Comparison of ENCODE assay signal across 8 mouse cellular contexts in genomic region chr1:78657021-78657629, GRCm38 (mm10). TPM values are rescaled to one million over a fixed set of nuclear protein-coding genes. Genes with fewer than 3 reads are reported as not detected.
DNase-seq lines count a peak whose midpoint lies in the region; ATAC-seq and TF ChIP-seq lines count a peak whose summit lies in the region.

No protein-coding gene starts in this region.

- intact Hi-C loops in gastrocnemius, postnatal 36 days (cut with DNase I) = loop anchor here (5.0 kb wide), 1 partner anchor 120 kb away; no protein-coding TSS in a partner anchor

- WGBS in hindbrain, embryonic 13.5 days = 27% methylated on average over 21 of the region's 22 CpGs
- WGBS in midbrain, embryonic 14.5 days = 29% methylated on average over 22 of the region's 22 CpGs

- TF ChIP-seq POLR2A in cortical plate, adult 2 months (IDR thresholded peaks at IDR 0.05; ENCODE audit: extremely low read depth, insufficient read depth, low read length) = no peak

- H3K4me1 ChIP-seq in cortical plate, adult 2 months (ENCODE audit: control insufficient read depth, insufficient read depth, low read length) = peaks cover 5% of the 10 kb centered on the region; the same call in 1 of the 2 replicates
- peaks cover 32% of the 10 kb centered on the region for H3K4me1 ChIP-seq in hindbrain, embryonic 13.5 days (replicated peaks)
- peaks cover 31% of the 10 kb centered on the region for H3K4me1 ChIP-seq in midbrain, embryonic 14.5 days (ENCODE audit: control insufficient read depth, insufficient read depth, low read length)

- peak overlapping the region; percentile 38; the same call in 1 of the 2 replicates for H3K27ac ChIP-seq in cortical plate, adult 2 months (ENCODE audit: insufficient read depth, low read length)
- H3K27ac ChIP-seq in hindbrain, embryonic 13.5 days = peak overlapping the region; percentile 99
- H3K27ac ChIP-seq in midbrain, embryonic 14.5 days (replicated peaks; ENCODE audit: low read depth, low read length) = peak overlapping the region; percentile 98

- peak overlapping the region; percentile 94 for H3K4me3 ChIP-seq in cortical plate, adult 2 months (ENCODE audit: insufficient read depth, low read length)
- H3K4me3 ChIP-seq in hindbrain, embryonic 13.5 days = peak overlapping the region; percentile 89
- peak overlapping the region; percentile 95 for H3K4me3 ChIP-seq in midbrain, embryonic 14.5 days (replicated peaks; ENCODE audit: low read depth, low read length)

- TF ChIP-seq CTCF in cortical plate, adult 2 months (IDR thresholded peaks at IDR 0.05; ENCODE audit: extremely low read depth, insufficient read depth, low read length) = no peak

- ATAC-seq in hindbrain, embryonic 13.5 days (ENCODE audit: low FRiP score) = no peak
- ATAC-seq in midbrain, embryonic 14.5 days (ENCODE audit: low FRiP score, low TSS enrichment) = no peak

- H3K36me3 ChIP-seq in hindbrain, embryonic 13.5 days = no peaks in the 10 kb centered on the region
- no peaks in the 10 kb centered on the region for H3K36me3 ChIP-seq in midbrain, embryonic 14.5 days (ENCODE audit: control insufficient read depth, insufficient read depth, low read length)

- H3K9me3 ChIP-seq in hindbrain, embryonic 13.5 days = no peaks in the 10 kb centered on the region
- no peaks in the 10 kb centered on the region for H3K9me3 ChIP-seq in midbrain, embryonic 14.5 days (ENCODE audit: control insufficient read depth, low read length)

- peak overlapping the region; percentile 98 for H3K9ac ChIP-seq in hindbrain, embryonic 13.5 days
- H3K9ac ChIP-seq in midbrain, embryonic 14.5 days (replicated peaks; ENCODE audit: low read length) = peak overlapping the region; percentile 93; the same call in 1 of the 2 replicates

- peak; percentile 17 for DNase-seq in kidney, adult 9 months
- DNase-seq in kidney, postnatal 10 days = no peak
- no peak for DNase-seq in midbrain, embryonic 14.5 days
- no peak for DNase-seq in frontal cortex, postnatal 14 days (ENCODE audit: low spot score in 2 of 2)
- DNase-seq in thymus, adult 18-20 months = no peak
- DNase-seq in gastrocnemius, postnatal 36 days = no peak

- no peaks in the 10 kb centered on the region for H3K27me3 ChIP-seq in hindbrain, embryonic 13.5 days
- no peaks in the 10 kb centered on the region for H3K27me3 ChIP-seq in midbrain, embryonic 14.5 days (ENCODE audit: control insufficient read depth, insufficient read depth, low read length)

- H3K4me2 ChIP-seq in hindbrain, embryonic 13.5 days = peak overlapping the region; percentile 87
- H3K4me2 ChIP-seq in midbrain, embryonic 14.5 days (ENCODE audit: low read length) = peak overlapping the region; percentile 62

RNA-seq across cellular contexts. Expression of gene Acsl3, which starts 0.5 kb away (rescaled TPM):
- 117 TPM in 2 replicates for polyA plus RNA-seq in cortical plate, adult 2 months (2012; rRNA removed)
- 73.3 and 78.5 TPM in 2 replicates for polyA plus RNA-seq in hindbrain, embryonic 13.5 days (2015; fragmentation: Nextera tagmentation; extraction: Ambion mirVana)
- 61.3 and 105 TPM in 2 replicates for polyA plus RNA-seq in midbrain, embryonic 14.5 days (2014; fragmentation: Nextera tagmentation; extraction: Ambion mirVana)
- 10 to 100 TPM in 1 of 2 experiments, 1 to 10 TPM in 1; 7.8 to 11.2 TPM for total RNA-seq in gastrocnemius, postnatal 36 days (2021)

RNA-seq across cellular contexts. Expression of gene Utp14b, which starts 0.7 kb away (rescaled TPM):
- 7.7 and 8.2 TPM in 2 replicates for polyA plus RNA-seq in cortical plate, adult 2 months (2012; rRNA removed)
- 2.6 and 2.9 TPM in 2 replicates for polyA plus RNA-seq in hindbrain, embryonic 13.5 days (2015; fragmentation: Nextera tagmentation; extraction: Ambion mirVana)
- 3.8 and 4.5 TPM in 2 replicates for polyA plus RNA-seq in midbrain, embryonic 14.5 days (2014; fragmentation: Nextera tagmentation; extraction: Ambion mirVana)
- total RNA-seq in gastrocnemius, postnatal 36 days (2021) = 1 to 10 TPM; 1.2 to 1.4 TPM

Comparison
In these comparisons a context has a peak if more than half of its experiments do, and no peak if none do; other contexts are left out.
1. H3K27ac ChIP-seq: peak in every context shown above with its lines; median percentile 99 in hindbrain, embryonic 13.5 days; 98 in midbrain, embryonic 14.5 days; 38 in cortical plate, adult 2 months.